Mouse (Mus musculus) embryonic facial prominence, embryonic 14.5 days (tissue): ENCODE measurements around the gene Rab30. TPM values are rescaled to one million over a fixed set of nuclear protein-coding genes. Genes with fewer than 3 reads are reported as not detected.
"Not testable (repeated sequence)": the region's sequence is repeated elsewhere in the genome, so short reads cannot be mapped to it uniquely, and the experiment has no call there.

ENCODE experiments used
- ATAC-seq: fragments of 200-750 bp; cut with Nextera tagmentation; 2 replicates; pipeline ENCODE4 v1.8.0; 2017; ENCODE audit warnings: low read depth, moderate number of reproducible peaks, moderate TSS enrichment
- DNase-seq: peaks from one replicate; pipeline ENCODE4 v3.0.0-alpha.2; 2015; ENCODE audit warnings: low spot score
- H3K27ac ChIP-seq: fragments of 300-500 bp; sonication (generic); replicated peaks from 2 replicates; pipeline ENCODE4 v1.5.1; 2014; ENCODE audit warnings: low read depth, mild to moderate bottlenecking, low read length, moderate library complexity
- H3K27me3 ChIP-seq: fragments of 300-500 bp; sonication (generic); replicated peaks from 2 replicates; pipeline ENCODE4 v1.6.1; 2014; ENCODE audit warnings: low read length; ENCODE audit not compliant: control insufficient read depth, insufficient read depth
- H3K36me3 ChIP-seq: fragments of 300-500 bp; sonication (generic); 2 replicates; pipeline ENCODE4 v1.6.1; 2014; ENCODE audit warnings: low read length, mixed read lengths; ENCODE audit not compliant: control insufficient read depth, insufficient read depth
- H3K4me1 ChIP-seq: fragments of 300-500 bp; sonication (generic); 2 replicates; pipeline ENCODE4 v1.6.1; 2014; ENCODE audit warnings: antibody characterized with exemption, low read length; ENCODE audit not compliant: control insufficient read depth, insufficient read depth
- H3K4me2 ChIP-seq: fragments of 300-500 bp; sonication (generic); 2 replicates; pipeline ENCODE4 v1.6.1; 2014; ENCODE audit warnings: low read depth, mild to moderate bottlenecking, low read length, moderate library complexity, mixed read lengths
- H3K4me3 ChIP-seq: fragments of 300-500 bp; sonication (generic); 2 replicates; pipeline ENCODE4 v1.5.1; 2014; ENCODE audit warnings: low read depth, mild to moderate bottlenecking, low read length
- H3K9ac ChIP-seq: fragments of 300-500 bp; sonication (generic); 2 replicates; pipeline ENCODE4 v1.6.1; 2014; ENCODE audit warnings: low read depth, mild to moderate bottlenecking, low read length, moderate library complexity, mixed read lengths
- H3K9me3 ChIP-seq: fragments of 300-500 bp; sonication (generic); 2 replicates; pipeline ENCODE4 v1.6.1; 2016; ENCODE audit warnings: low read length; ENCODE audit not compliant: control insufficient read depth
- WGBS: fragments of 180-500 bp; shearing (Covaris S2); extraction: QIAGEN DNeasy Blood & Tissue Kit; methylation state at CpG from one replicate; pipeline ENCODE4 v1.1.7; 2014; 5-methylcytosine and 5-hydroxymethylcytosine counted together
- polyA plus RNA-seq: library from polyadenylated mRNA; unstranded; fragments of >200 nt; fragmentation: Nextera tagmentation; extraction: Ambion mirVana; gene quantifications from 2 replicates; pipeline ENCODE4 v1.2.1, GENCODE M21; 2014

Rab30 gene
- polyA plus RNA-seq, 1 experiment from 2014 or later, result 21.3 TPM

DNA sequence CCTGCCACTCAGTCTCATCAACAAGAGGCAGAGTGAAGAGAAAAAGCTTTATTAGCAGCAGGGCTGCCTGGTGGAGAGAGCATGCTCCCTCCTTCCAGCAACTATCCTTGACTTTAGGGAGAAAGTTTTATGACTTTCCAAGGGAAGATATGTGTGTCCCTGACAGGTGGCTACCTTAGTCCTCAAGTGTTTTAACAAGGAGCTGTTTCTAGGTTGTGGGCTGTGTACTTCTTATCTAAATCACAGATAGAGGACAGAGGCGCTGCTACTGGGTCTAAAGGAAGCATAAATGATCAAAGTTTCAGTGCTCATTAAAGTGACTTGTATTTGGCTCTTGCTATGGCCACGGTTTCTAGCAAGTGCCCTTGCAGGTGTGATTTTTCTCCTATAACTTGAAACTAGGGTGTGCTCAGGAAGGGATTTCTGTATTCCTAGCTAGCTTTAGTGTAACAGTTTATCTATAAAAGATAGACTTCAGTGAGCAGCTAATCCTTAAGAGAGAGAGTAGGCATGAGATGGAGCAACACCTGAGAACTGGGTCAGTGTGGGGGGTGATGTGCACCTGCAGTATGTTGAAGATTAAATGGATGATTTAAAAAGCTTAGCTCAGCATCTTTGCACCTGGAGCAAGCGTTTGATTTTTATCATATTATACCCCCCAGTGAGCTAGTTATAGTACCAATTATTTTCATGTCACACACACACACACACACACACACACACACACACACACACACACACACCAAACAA lies 21.1 kb upstream of the Rab30 start:
- WGBS, result 77% methylated on average over 3 of the region's 3 CpGs
- Histone ChIP-seq H3K27ac (no peak overlapping the region), H3K9ac (no peak overlapping the region), H3K27me3 (no peaks in the 10 kb centered on the region), H3K4me3 (no peak overlapping the region), H3K36me3 (no peaks in the 10 kb centered on the region), H3K4me2 (no peak overlapping the region), H3K9me3 (no peaks in the 10 kb centered on the region), H3K4me1 (no peaks in the 10 kb centered on the region)
- DNase-seq, result no peak
- ATAC-seq, result no peak

- ATAC-seq, result peak; percentile 19; the same call in 1 of the 2 replicates
- Histone ChIP-seq H3K9me3 (no peaks in the 10 kb centered on the region), H3K4me3 (no peak overlapping the region), H3K27ac (no peak overlapping the region), H3K27me3 (no peaks in the 10 kb centered on the region), H3K36me3 (no peaks in the 10 kb centered on the region), H3K4me2 (no peak overlapping the region), H3K4me1 (no peaks in the 10 kb centered on the region), H3K9ac (no peak overlapping the region)
- 35% methylated on average over 3 of the region's 3 CpGs for WGBS
- DNase-seq, result peak; percentile 29
Observed at GRCm38 (mm10) chr7:92723750-92724149, 17.7 kb upstream of the Rab30 start.

- Histone ChIP-seq H3K27me3 (no peaks in the 10 kb centered on the region), H3K27ac (no peak overlapping the region), H3K36me3 (no peaks in the 10 kb centered on the region), H3K9me3 (no peaks in the 10 kb centered on the region), H3K4me1 (no peaks in the 10 kb centered on the region), H3K4me3 (no peak overlapping the region), H3K4me2 (no peak overlapping the region), H3K9ac (no peak overlapping the region)
- 69% methylated on average over 4 of the region's 4 CpGs for WGBS
- ATAC-seq, result no peak
- DNase-seq, result no peak
Observed at GRCm38 (mm10) chr7:92724261-92724660, 17.1 kb upstream of the Rab30 start.

DNA sequence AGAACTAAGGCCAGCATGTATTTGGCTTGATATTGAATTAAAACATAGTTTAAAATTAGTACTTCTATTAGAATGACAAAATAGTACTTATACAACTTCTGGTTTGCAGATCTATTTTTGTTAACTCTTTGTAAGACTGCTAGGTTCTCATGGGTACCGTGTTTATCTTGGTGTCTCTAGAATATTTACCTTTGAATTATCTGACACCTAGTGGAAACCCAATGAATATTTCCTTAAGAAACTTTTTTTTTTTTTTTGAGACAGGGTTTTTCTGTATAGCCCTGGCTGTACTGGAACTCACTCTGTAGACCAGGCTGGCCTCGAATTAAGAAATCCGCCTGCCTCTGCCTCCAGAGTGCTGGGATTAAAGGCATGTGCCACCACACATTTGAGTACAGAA lies 11.8 kb upstream of the Rab30 start:
- not testable (repeated sequence) for H3K4me3 ChIP-seq, H3K4me2 ChIP-seq, H3K27me3 ChIP-seq, H3K9ac ChIP-seq, H3K27ac ChIP-seq, H3K9me3 ChIP-seq, DNase-seq, H3K4me1 ChIP-seq, ATAC-seq
- whole genome bisulfite sequencing, result 78% methylated on average over 3 of the region's 3 CpGs
- 0 out of 2 replicates have a peak, but pooled peaks cover 11% of the 10 kb centered on the region for H3K36me3 ChIP-seq

- H3K4me2 ChIP-seq, result no peak overlapping the region
- 0 out of 2 replicates have a peak, but pooled peaks cover 11% of the 10 kb centered on the region for H3K36me3 ChIP-seq
- H3K4me1 ChIP-seq, result no peaks in the 10 kb centered on the region
- H3K27me3 ChIP-seq, result no peaks in the 10 kb centered on the region
- no peak overlapping the region for H3K9ac ChIP-seq
- no peak overlapping the region for H3K4me3 ChIP-seq
- H3K27ac ChIP-seq, result no peak overlapping the region
- no peak for DNase-seq
- 0 out of 2 replicates have a peak, but pooled peaks have one; percentile 27 for ATAC-seq
- no peaks in the 10 kb centered on the region for H3K9me3 ChIP-seq
- 80% methylated on average over 4 of the region's 4 CpGs for WGBS
Observed at GRCm38 (mm10) chr7:92730465-92730864, 10.9 kb upstream of the Rab30 start.

- DNase-seq, result no peak
- H3K27ac ChIP-seq, result no peak overlapping the region
- no peaks in the 10 kb centered on the region for H3K9me3 ChIP-seq
- H3K9ac ChIP-seq, result no peak overlapping the region
- H3K4me1 ChIP-seq, result no peaks in the 10 kb centered on the region
- no peak overlapping the region for H3K4me3 ChIP-seq
- H3K36me3 ChIP-seq, result peaks cover 11% of the 10 kb centered on the region; the same call in 1 of the 2 replicates
- WGBS, result 65% methylated on average over 3 of the region's 3 CpGs
- no peaks in the 10 kb centered on the region for H3K27me3 ChIP-seq
- no peak for ATAC-seq
- H3K4me2 ChIP-seq, result no peak overlapping the region
Observed at GRCm38 (mm10) chr7:92730959-92731358, 10.4 kb upstream of the Rab30 start.

GRCm38 (mm10) chr7:92732136-92732535 lies 9.3 kb upstream of the Rab30 start:
- ATAC-seq, result no peak
- no peak for DNase-seq
- Histone ChIP-seq H3K4me2 (no peak overlapping the region), H3K4me1 (no peaks in the 10 kb centered on the region), H3K9me3 (no peaks in the 10 kb centered on the region), H3K9ac (no peak overlapping the region), H3K4me3 (no peak overlapping the region), H3K27ac (no peak overlapping the region), H3K27me3 (no peaks in the 10 kb centered on the region), H3K36me3 (peaks cover 17% of the 10 kb centered on the region)
- WGBS, result 92% methylated on average over 7 of the region's 7 CpGs

DNA sequence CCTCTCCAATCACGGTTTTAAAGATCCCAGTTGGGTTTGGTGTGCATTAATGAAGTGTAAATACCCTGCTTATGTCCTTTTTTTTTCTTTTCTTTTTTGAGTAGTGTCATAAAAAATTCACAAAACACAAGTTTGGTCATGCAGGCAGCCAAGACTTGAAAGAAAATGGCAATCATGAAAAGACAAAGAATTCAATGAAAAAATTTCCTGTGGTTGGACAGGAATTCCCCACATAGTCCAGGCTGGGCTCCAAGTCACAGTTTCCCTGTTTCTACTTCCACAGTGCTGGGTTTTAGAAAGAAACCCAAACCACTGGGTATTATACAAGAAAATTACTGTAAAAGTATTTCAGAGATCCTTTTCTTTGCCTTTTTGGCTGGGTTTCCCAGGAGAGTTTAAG lies 3.8 kb upstream of the Rab30 start:
- H3K4me3 ChIP-seq, result no peak overlapping the region
- WGBS, result 58% methylated on average over 1 of the region's 1 CpGs
- peak overlapping the region; percentile 52; the same call in 1 of the 2 replicates for H3K27ac ChIP-seq
- H3K36me3 ChIP-seq, result peaks cover 44% of the 10 kb centered on the region
- H3K9ac ChIP-seq, result no peak overlapping the region
- H3K4me1 ChIP-seq, result peaks cover 23% of the 10 kb centered on the region
- no peaks in the 10 kb centered on the region for H3K9me3 ChIP-seq
- ATAC-seq (no peak), DNase-seq (peak; percentile 44)
- peak overlapping the region; percentile 83 for H3K4me2 ChIP-seq
- no peaks in the 10 kb centered on the region for H3K27me3 ChIP-seq

- WGBS, result 28% methylated on average over 6 of the region's 6 CpGs
- no peak for ATAC-seq
- no peak for DNase-seq
- Histone ChIP-seq H3K27ac (no peak overlapping the region; the same call in 1 of the 2 replicates), H3K9me3 (no peaks in the 10 kb centered on the region), H3K4me3 (peak overlapping the region; percentile 72), H3K36me3 (peaks cover 32% of the 10 kb centered on the region), H3K4me1 (peaks cover 33% of the 10 kb centered on the region), H3K9ac (peak overlapping the region; percentile 94), H3K4me2 (peak overlapping the region; percentile 83), H3K27me3 (no peaks in the 10 kb centered on the region)
Observed at GRCm38 (mm10) chr7:92739956-92740355, 1.4 kb upstream of the Rab30 start.
